Mouse (Mus musculus) heart, postnatal 0 days (tissue): Measurements from ENCODE around the gene Slx4.

ENCODE experiments used
- CTCF ChIP-seq: IDR thresholded peaks from 2 replicates; pipeline ENCODE4 v1.5.1; 2016; ENCODE audit warnings: antibody characterized with exemption, control low read depth, low read depth
- EP300 ChIP-seq: IDR thresholded peaks from 2 replicates; pipeline ENCODE4 v1.6.1; 2016; ENCODE audit warnings: antibody characterized with exemption, low read depth

- TF ChIP-seq CTCF (no peak), EP300 (no peak)
Measured at GRCm38 (mm10) chr16:3976712-3977111, 26.9 kb downstream of the Slx4 start.
